Mouse (Mus musculus) C2C12 (cell line): ENCODE results near the gene Msmo1.

Source experiments
- CEBPB ChIP-seq: IDR thresholded peaks from one replicate; pipeline ENCODE4 v1.6.1; 2011; ENCODE audit warnings: low read depth, mild to moderate bottlenecking, control low read depth, moderate library complexity
- CTCF ChIP-seq: IDR thresholded peaks from one replicate; pipeline ENCODE4 v1.5.1; 2011; ENCODE audit not compliant: control insufficient read depth, insufficient read depth, insufficient read length
- FOSL1 ChIP-seq: IDR thresholded peaks from one replicate; pipeline ENCODE4 v1.8.0; 2011; ENCODE audit warnings: mild to moderate bottlenecking, low read length; ENCODE audit not compliant: poor library complexity, insufficient read depth, severe bottlenecking
- MAX ChIP-seq: IDR thresholded peaks from one replicate; pipeline ENCODE4 v1.6.1; 2011; ENCODE audit warnings: mild to moderate bottlenecking, control low read depth
- MYOD1 ChIP-seq: IDR thresholded peaks from one replicate; pipeline ENCODE4 v1.6.1; 2011; ENCODE audit warnings: low read depth; ENCODE audit not compliant: control insufficient read depth, insufficient read length
- MYOG ChIP-seq: IDR thresholded peaks from one replicate; pipeline ENCODE4 v1.6.1; 2011; ENCODE audit not compliant: control insufficient read depth, insufficient read length; ENCODE audit errors: extremely low read depth
- USF1 ChIP-seq: IDR thresholded peaks from one replicate; pipeline ENCODE4 v1.6.1; 2011; ENCODE audit warnings: low read depth, mild to moderate bottlenecking, control low read depth, moderate library complexity

GRCm38 (mm10) chr8:64717868-64718267 is 15.7 kb downstream of the Msmo1 start:
- TF ChIP-seq CTCF = no peak
- TF ChIP-seq MYOG = no peak
- no peak for TF ChIP-seq MYOD1
- TF ChIP-seq MAX = no peak
- no peak for TF ChIP-seq USF1
- no peak for TF ChIP-seq CEBPB
- TF ChIP-seq FOSL1 = no peak
